Mouse (Mus musculus) ES-Bruce4 (cell line): ENCODE results near the gene Stim1. TPM values are rescaled to one million over a fixed set of nuclear protein-coding genes. Genes with fewer than 3 reads are reported as not detected.
A peak's percentile ranks its signal among the peaks of the same experiment; 100 is the strongest.

ENCODE experiments used
- H3K27ac ChIP-seq: 2 replicates; pipeline ENCODE4 v1.5.1; 2012; ENCODE audit warnings: low read length, inconsistent platforms; ENCODE audit not compliant: insufficient read depth
- H3K27me3 ChIP-seq: 2 replicates; pipeline ENCODE4 v1.6.1; 2012; ENCODE audit warnings: mild to moderate bottlenecking, low read length, inconsistent platforms; ENCODE audit not compliant: control insufficient read depth, poor library complexity, insufficient read depth, severe bottlenecking
- H3K36me3 ChIP-seq: 2 replicates; pipeline ENCODE4 v1.6.1; 2012; ENCODE audit warnings: inconsistent platforms, mild to moderate bottlenecking, low read length, moderate library complexity; ENCODE audit not compliant: control insufficient read depth, poor library complexity, insufficient read depth, severe bottlenecking
- H3K4me1 ChIP-seq: one replicate; pipeline ENCODE4 v1.8.1; 2011; ENCODE audit warnings: low read length; ENCODE audit not compliant: control insufficient read depth, insufficient read depth
- H3K4me3 ChIP-seq: 2 replicates; pipeline ENCODE4 v1.5.1; 2011; ENCODE audit warnings: low read depth, mild to moderate bottlenecking, low read length
- H3K9ac ChIP-seq: 2 replicates; pipeline ENCODE4 v1.6.1; 2012; ENCODE audit warnings: low read depth, mild to moderate bottlenecking, inconsistent platforms; ENCODE audit not compliant: poor library complexity, severe bottlenecking
- H3K9me3 ChIP-seq: replicated peaks from 2 replicates; pipeline ENCODE4 v1.6.1; 2012; ENCODE audit warnings: mild to moderate bottlenecking, low read length, inconsistent platforms; ENCODE audit not compliant: control insufficient read depth, poor library complexity, insufficient read depth, severe bottlenecking
- CTCF ChIP-seq: IDR thresholded peaks from one replicate; pipeline ENCODE4 v1.8.1; 2011; ENCODE audit warnings: low read depth, low read length
- EP300 ChIP-seq: IDR thresholded peaks from 2 replicates; pipeline ENCODE4 v1.6.1; 2011; ENCODE audit warnings: low read depth, low read length; ENCODE audit not compliant: insufficient read depth
- POLR2A ChIP-seq: IDR thresholded peaks from one replicate; pipeline ENCODE4 v1.8.1; 2011; ENCODE audit warnings: low read length; ENCODE audit not compliant: insufficient read depth
- polyA plus RNA-seq: library from polyadenylated mRNA; stranded (reverse); fragments of >200 nt; gene quantifications from 2 replicates; pipeline ENCODE4 v1.2.4, GENCODE M21; 2011; ENCODE audit warnings: low read depth; ENCODE audit not compliant: missing spikeins, insufficient read depth, insufficient read length

Gene Stim1
- polyA plus RNA-seq, 1 experiment: 26.0 TPM

DNA sequence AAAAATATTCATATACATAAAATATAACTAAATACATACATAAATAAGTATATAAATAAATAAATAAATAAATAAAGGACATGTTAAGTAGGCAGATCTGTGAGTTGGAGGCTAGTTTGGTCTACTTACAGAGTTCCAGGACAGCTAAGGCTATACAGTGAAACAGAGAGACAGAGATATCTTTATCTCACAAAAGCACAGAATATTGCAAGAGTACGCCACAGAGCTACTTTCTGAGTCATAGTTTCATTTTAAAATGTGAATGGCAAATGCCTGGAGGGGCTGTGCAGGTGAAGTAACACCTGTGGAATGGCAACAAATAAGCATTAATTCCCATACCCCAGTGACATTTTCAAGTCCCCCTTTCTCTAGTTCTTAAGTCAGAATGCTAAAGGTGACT, 14.0 kb upstream of the Stim1 start:
- TF ChIP-seq CTCF (no peak), POLR2A (no peak), EP300 (no peak)
- no peak overlapping the region for H3K4me3 ChIP-seq

DNA sequence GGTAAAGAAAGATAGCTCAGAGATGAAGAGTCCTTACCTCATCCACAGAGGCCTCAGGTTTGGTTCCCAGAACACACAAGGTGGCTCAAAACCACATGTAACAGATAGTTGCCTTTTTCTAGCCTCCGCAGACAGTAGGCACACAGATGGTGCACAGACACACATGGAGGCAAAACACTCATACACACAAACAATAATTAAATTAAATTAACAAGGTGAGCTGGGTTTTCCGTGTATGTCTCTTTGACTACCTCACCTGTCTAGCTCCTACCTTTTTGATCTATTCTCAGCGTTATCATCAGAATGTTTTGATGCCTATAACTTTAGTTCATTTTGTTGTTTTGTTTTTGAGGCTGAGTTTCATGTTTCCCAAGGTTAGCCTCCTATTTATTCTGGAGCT, 11.7 kb upstream of the Stim1 start, which contains the start of gene Rhog:
Rhog (minus strand) TSS at position 101 of the 400 bp plus-strand sequence.
- no peak within 1 kb of the TSS for H3K9ac ChIP-seq
- no peak within 1 kb of the TSS for H3K4me3 ChIP-seq
- no peaks in the 10 kb centered on the region for H3K36me3 ChIP-seq
- H3K27ac ChIP-seq: no peak within 1 kb of the TSS
- no peaks in the 10 kb centered on the region for H3K4me1 ChIP-seq
- H3K27me3 ChIP-seq: no peaks in the 10 kb centered on the region
- no peaks in the 10 kb centered on the region for H3K9me3 ChIP-seq
- no peak for TF ChIP-seq EP300
- no peak for TF ChIP-seq CTCF
- no peak for TF ChIP-seq POLR2A

More for the DNA sequence above, 14.0 kb upstream of the Stim1 start:
- no peak overlapping the region for H3K27ac ChIP-seq
- no peak overlapping the region for H3K9ac ChIP-seq
- H3K9me3 ChIP-seq: no peaks in the 10 kb centered on the region
- H3K27me3 ChIP-seq: no peaks in the 10 kb centered on the region
- no peaks in the 10 kb centered on the region for H3K4me1 ChIP-seq
- H3K36me3 ChIP-seq: no peaks in the 10 kb centered on the region

DNA sequence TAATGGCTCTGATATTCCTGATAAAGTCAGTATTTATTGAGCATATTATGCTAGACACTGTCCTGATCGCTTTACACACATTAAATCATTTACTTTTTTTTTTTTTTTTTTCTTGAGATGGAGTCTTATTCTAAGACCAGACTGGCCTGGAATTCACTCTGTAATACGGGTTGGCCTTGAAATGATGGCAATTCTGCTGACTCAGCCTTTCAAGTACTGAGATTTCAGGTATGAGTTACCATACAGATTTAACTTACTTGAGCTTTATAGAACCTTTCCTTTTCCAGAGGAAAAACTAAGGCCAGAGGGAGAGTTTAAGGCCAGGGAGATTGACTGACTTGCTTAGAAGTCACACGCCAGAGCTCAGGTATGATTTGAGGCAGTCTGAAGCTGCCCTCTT, 11.0 kb upstream of the Stim1 start:
- Histone ChIP-seq H3K9me3 (no peaks in the 10 kb centered on the region), H3K4me3 (no peak overlapping the region), H3K27ac (no peak overlapping the region), H3K36me3 (no peaks in the 10 kb centered on the region), H3K27me3 (no peaks in the 10 kb centered on the region), H3K9ac (no peak overlapping the region), H3K4me1 (no peaks in the 10 kb centered on the region)
- TF ChIP-seq POLR2A (no peak), CTCF (no peak), EP300 (no peak)

DNA sequence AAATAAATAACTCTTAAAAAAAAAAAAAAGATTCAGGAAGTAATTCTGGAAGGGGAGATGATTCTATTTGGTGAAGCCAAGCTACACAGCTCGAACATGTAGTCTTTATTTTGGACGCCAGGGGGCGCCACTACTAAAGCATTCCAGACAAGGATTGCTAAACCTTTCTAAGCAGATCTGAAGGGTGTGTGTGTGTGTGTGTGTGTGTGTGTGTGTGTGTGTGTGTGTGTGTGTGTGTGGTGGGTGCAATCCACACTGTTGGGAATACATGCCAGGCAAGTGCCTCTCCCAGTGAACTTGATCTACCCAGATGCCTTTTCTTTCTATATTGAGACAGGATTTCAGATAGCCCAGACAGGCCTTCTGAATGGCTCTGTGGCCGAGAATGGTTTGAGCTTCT, 9.4 kb upstream of the Stim1 start:
- Histone ChIP-seq H3K9ac (no peak overlapping the region), H3K27me3 (no peaks in the 10 kb centered on the region), H3K9me3 (no peaks in the 10 kb centered on the region), H3K36me3 (no peaks in the 10 kb centered on the region), H3K4me3 (no peak overlapping the region), H3K27ac (no peak overlapping the region), H3K4me1 (no peaks in the 10 kb centered on the region)
- TF ChIP-seq CTCF (peak; percentile 12), EP300 (no peak)

DNA sequence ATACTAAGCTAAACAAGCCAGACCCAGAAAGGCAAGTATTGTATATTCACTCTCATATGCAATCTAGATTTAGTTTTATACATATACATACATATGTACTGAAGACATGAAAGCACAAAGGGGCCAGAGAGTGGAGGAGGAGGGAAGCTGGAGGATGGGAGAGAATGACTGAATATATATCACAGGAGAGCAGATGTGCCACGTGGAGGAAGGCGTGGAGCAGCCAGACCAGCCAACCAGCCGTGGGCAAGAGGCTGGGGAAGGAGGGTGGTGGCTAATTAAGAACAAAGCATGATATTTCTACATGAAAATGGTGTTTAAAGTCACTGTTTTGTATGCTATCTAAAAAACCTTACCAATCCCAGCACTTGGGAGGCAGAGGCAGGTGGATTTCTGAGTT, 8.9 kb upstream of the Stim1 start:
- Histone ChIP-seq H3K27ac (no peak overlapping the region), H3K9ac (no peak overlapping the region), H3K4me3 (no peak overlapping the region), H3K9me3 (no peaks in the 10 kb centered on the region), H3K27me3 (no peaks in the 10 kb centered on the region), H3K36me3 (no peaks in the 10 kb centered on the region), H3K4me1 (no peaks in the 10 kb centered on the region)
- TF ChIP-seq CTCF (no peak), POLR2A (no peak), EP300 (no peak)

DNA sequence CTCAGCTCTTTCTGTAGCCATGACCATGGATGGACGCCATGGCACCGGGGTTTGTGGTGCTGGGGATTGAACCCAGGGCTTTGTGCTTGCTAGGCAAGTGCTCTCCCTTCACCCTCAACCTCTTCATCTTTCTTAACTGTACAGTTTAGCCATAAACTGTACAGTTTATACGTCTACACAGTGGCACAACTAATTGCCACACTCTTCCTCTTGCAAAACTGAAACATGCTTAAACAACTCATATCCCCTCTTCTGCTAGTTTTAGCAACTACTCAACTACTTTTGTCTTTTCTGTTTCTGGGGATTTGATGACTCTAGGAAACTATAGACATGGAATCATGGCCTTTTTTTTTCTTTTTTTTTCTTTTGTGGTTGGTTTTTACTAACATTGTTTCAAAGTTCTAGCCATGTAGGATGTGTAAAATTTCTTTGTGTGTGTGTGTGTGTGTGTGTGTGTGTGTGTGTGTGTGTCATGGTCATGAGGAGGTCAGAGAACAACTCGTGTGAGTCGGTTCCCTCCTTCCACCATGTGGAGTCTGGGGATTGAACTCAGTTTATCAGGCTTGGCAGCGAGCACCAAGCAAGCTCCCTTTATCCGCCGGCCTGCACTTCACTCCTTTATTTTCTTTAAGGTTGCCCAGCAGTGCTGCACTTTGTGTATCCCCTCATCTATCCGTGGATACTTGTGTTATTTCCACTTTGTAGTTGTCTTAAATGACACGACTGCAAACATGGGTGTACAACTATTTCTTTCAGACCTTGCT, 7.7 kb upstream of the Stim1 start:
- no peak overlapping the region for H3K4me3 ChIP-seq

More for the DNA sequence above, 7.7 kb upstream of the Stim1 start:
- no peaks in the 10 kb centered on the region for H3K4me1 ChIP-seq
- no peak for TF ChIP-seq CTCF
- no peaks in the 10 kb centered on the region for H3K9me3 ChIP-seq
- H3K9ac ChIP-seq: no peak overlapping the region
- H3K27me3 ChIP-seq: no peaks in the 10 kb centered on the region
- H3K36me3 ChIP-seq: no peaks in the 10 kb centered on the region
- H3K27ac ChIP-seq: no peak overlapping the region
